Mouse (Mus musculus) adrenal gland, adult 18-20 months (tissue): ENCODE results near the gene Gch1. TPM values are rescaled to one million over a fixed set of nuclear protein-coding genes. Genes with fewer than 3 reads are reported as not detected.

Source experiments
- DNase-seq, 2 experiments: peaks; one replicate each; pipeline ENCODE4 v3.0.0; 2021 to 2022; ENCODE audit warnings: low spot score in 2 of 2
- total RNA-seq, 2 experiments: library from RNA; stranded (reverse); gene quantifications; 1 replicate in 1 of 2; 2 replicates in 1 of 2; pipeline ENCODE4 v1.2.3; 2021

Gch1 gene
- total RNA-seq, 2 experiments from 2014 or later: 72.7 to 115 TPM

DNA sequence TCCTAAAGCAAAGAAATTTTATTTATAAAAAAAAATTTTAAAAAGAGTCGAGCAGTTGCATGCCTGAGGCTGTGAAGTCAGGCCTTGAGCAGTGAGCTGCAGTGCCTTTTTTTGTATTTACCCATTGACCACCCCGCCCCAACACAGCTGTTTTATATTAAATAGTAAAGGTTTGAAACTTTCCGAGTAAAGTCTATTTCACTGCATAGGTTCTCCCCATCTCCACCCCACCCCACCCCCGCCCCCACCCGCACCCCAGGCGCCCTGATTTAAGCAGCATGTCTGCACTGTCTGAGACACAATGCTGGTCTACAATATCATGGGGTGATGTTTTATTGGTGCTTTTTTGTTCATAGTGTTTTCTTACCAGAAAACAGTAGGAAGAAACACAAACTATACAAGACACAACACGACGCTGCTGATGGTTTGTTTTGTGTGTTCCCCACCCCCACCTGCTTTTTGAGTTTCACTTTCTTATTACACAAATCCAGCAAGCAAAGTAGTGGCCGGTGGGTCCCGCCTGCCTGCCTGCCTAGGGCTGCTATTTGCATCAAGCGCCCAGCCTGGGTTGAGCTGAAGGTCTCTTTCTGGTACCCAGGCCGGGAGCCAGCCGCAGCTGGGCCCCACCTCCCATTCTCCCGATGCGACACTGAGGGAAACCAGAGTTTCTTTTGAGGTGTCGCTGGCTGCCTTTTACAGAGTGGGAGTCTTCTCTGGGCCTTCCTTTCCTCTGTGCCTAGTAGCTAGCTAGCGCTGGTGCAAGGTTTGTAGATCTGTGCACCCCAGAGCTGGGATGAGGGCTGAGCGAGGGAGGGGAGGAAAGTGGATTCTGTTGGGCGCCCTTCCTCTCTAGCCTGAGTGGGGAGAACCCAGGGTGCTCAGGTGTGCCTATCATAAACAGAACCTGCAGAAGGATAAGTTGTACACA is 84.7 kb downstream of the Gch1 start:
- DNase-seq: no peak

Other genes with a start within 250 kb of the Gch1 start
- 1 to 10 TPM; 1.4 TPM for gene Wdhd1, start 87.4 kb upstream of the Gch1 start, total RNA-seq
- 10 to 100 TPM; 19.2 to 21.5 TPM for gene Socs4, start 87.5 kb upstream of the Gch1 start, total RNA-seq
- 10 to 100 TPM; 69.8 to 82.6 TPM for gene Mapk1ip1l, start 108.9 kb upstream of the Gch1 start, total RNA-seq
- gene Lgals3, start 178.3 kb upstream of the Gch1 start, total RNA-seq: 10 to 100 TPM; 18.5 to 42.1 TPM
- gene Dlgap5, start 229.0 kb upstream of the Gch1 start, total RNA-seq: 1 to 10 TPM in 1 of 2 experiments, under 1 TPM in 1; 0.93 to 2.2 TPM